Mouse (Mus musculus) ZHBTc4 (cell line): ENCODE data around the gene Pls1.

ENCODE experiments used
- DNase-seq: peaks from one replicate; pipeline ENCODE4 v3.0.0-alpha.2; 2011; ENCODE audit warnings: low read depth, low spot score

Pls1 gene

GRCm38 (mm10) chr9:95844825-95845460 lies at the start of gene Pls1:
Gene Pls1, minus strand, starts transcription at chr9:95845311.
- peak; percentile 95 for DNase-seq

- DNase-seq, result no peak
Measured at GRCm38 (mm10) chr9:95882751-95883150, 37.6 kb upstream of the Pls1 start.

DNA sequence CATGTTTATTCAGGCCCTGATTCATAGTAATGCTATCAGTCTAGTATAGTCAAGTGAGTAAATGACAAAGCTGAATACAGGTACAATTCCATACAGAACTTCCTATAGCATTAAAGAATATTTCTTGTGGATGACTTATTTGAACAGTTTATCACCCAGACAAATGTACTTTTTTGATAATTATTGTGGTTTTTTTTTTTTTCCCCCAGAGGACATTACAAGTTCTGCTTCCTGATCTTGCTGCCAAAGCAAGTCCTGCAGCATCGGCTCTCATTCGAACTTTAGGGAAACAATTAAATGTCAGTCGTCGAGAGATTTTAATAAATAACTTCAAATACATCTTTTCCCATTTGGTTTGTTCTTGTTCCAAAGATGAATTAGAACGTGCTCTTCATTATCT lies 33.1 kb upstream of the Pls1 start:
- DNase-seq, result no peak

DNA sequence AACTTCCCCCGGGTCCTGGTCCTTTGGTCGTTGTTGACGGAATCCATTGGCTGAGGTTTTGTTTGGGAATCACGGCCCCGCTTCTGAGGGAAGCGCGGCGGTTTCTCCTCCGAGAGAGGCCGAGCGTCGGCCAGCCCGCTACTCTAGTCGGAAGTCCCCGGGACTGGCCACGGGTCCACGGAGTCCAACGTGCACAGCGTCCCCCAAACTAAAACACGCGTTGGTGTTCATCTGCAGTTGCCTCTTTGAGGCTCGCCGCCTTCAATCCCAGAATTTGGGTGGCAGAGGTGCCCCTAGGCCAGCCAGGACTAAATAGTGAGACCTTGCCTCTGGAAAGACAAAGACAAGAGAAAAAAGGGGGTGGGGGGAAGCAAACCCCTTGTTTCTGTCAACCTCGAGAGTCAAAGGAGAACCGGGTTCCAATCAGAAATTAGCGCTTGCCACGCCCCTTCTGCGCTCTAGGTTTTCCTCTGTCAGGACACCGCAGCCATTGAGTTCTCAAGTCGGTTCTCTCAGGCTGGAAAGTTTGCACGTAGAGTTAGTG lies 13.0 kb upstream of the Pls1 start:
- peak; percentile 81 for DNase-seq

GRCm38 (mm10) chr9:95857414-95858026 lies 12.4 kb upstream of the Pls1 start, which contains the start of gene Atr:
Gene Atr, plus strand, starts transcription at chr9:95857597.
- peak; percentile 97 for DNase-seq

- DNase-seq, result no peak
Measured at GRCm38 (mm10) chr9:95856004-95856403, 10.9 kb upstream of the Pls1 start.

- no peak for DNase-seq
Measured at GRCm38 (mm10) chr9:95854891-95855290, 9.8 kb upstream of the Pls1 start.

DNA sequence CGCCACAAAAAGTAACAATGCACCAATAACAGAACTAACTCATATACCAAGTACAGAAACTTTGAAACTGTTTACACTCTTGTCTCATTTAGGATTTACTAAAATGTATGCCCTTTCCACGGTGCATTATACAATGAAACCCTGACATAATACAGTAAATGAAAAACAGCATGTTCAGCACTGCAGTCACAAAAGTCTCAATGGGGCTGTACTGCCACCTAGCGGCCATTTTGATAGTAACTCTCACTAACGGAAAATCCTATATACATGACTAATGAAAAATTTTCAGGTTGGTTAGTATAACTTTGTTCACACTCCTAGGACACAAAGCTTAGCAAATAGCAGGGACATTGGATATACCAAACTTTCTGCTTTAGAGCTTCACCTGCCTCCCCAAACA lies 7.8 kb upstream of the Pls1 start:
- DNase-seq, result peak; percentile 73

- DNase-seq, result no peak
Measured at GRCm38 (mm10) chr9:95851671-95852070, 6.6 kb upstream of the Pls1 start.

- DNase-seq, result no peak
Measured at GRCm38 (mm10) chr9:95845711-95846110, 600 bp upstream of the Pls1 start.

- DNase-seq, result no peak
Measured at GRCm38 (mm10) chr9:95839424-95839823, 5.7 kb downstream of the Pls1 start.

GRCm38 (mm10) chr9:95835741-95836140 lies 9.4 kb downstream of the Pls1 start:
- no peak for DNase-seq

- DNase-seq, result no peak
Measured at GRCm38 (mm10) chr9:95834799-95835198, 10.3 kb downstream of the Pls1 start.

DNA sequence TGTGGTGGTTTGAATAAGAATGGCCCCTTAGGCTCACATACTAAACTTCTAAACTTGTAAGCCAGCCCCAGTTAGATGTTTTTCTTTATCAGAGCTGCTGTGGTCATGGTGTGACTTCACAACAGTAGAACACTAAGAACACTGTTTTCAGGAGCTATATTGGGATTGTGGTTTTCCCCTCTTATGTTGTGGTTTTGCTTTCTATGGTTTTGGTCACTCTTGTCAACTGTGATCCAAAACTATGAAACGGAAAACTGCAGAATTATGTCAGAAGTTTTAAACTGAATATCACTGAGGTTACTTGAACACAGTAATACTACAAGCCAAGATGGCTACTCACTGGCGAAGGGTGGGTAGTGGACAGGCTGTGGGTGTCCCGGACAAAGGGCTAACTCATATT lies 12.4 kb downstream of the Pls1 start:
- DNase-seq, result no peak

- DNase-seq, result no peak
Measured at GRCm38 (mm10) chr9:95827565-95827964, 17.5 kb downstream of the Pls1 start.

GRCm38 (mm10) chr9:95822531-95822930 lies 22.6 kb downstream of the Pls1 start:
- no peak for DNase-seq

DNA sequence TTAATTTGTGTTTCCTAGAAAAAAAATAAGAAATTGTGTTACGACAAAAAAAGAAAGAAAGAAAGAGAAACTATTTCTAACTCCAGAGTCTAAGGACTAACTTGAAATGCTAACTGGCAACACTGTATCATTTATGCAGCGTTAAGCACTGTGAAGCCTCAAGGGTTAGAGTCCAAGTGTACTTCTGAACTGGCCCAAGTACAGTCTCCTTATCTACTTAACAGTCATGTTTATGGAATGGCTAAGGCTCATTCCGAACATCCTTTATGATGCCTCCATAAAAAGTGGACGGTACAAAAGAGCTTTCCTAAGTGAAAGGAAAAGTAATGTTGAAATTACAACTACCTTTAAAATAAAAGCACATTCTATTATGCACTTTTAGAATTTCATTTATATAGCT lies 29.4 kb downstream of the Pls1 start:
- no peak for DNase-seq

- DNase-seq, result no peak
Measured at GRCm38 (mm10) chr9:95815015-95815673, 30.0 kb downstream of the Pls1 start.

DNA sequence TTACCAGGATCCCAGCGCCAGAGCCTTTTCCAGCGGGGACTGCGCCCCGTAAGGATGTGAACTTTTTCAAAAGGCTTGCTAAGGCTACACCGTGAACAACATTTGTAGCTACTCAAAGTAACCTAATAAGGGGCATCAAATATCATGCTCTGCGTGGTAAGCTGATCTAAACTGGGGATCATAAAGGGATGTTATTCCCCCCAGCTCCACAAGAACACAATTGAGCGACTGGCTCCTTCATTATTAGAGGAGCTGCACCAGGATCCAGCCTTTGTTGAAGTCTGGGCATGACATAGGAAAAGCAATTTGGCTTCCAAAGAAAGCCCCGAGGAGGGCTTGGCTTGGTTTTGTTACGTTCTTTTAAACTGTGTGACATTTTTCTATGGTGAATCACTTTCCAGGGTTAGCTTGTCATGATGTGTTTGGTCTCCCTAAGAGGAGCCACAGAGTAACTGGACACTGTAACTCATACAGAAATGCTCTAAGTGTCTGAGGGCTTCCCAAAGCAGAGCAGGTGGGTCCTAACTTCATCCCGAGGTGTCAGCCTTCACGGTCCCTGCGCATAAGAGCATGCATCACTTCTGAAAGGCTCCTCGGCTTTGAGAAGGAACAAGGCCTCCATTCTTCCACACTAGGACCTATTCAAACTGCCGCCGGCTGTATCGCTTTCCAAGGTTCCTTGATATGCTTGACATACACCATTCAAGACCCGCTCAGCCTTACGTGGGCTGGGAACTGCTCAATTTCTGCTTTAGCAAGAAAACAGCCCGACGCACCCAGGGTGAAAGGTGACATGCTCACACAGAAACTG lies 31.2 kb downstream of the Pls1 start:
- DNase-seq, result no peak

DNA sequence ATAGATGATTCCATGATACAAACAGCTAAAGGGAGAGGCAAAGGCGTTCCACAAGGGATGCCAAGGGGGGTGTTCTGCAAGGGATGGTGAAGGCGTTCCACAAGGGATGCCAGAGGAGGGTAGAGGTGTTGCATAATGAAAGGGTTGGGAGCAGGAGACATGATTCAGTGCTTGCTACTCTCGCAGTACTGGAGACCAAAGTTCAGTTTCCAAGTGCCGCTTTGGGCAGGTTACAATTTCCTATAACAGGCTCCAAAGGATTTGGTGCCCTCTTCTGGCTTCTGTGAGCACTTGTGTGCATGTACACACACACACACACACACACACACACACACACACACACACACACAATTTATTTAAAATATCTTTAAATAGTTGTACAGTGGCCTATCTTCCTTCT lies 33.3 kb downstream of the Pls1 start:
- DNase-seq, result no peak

- DNase-seq, result no peak
Measured at GRCm38 (mm10) chr9:95809596-95809995, 35.5 kb downstream of the Pls1 start.

DNA sequence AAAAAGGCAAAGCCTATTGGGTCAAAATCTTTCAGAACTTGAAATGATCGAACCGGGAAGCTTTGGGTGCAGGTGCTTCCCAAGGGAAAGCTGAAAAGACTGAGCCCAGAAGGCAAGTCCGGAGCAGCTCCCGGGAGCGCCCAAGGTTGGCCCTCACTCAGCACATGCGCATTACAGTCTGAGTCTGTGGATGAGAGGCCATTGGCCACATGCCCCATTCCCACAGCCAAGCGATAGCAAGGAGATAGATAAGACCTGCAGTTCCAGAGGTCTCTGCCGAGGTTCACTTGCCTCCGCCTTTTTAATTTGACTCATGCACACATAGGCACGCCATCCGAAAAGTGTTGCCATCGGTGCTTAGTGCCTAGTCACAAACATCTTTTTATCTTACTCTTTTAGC lies 39.7 kb downstream of the Pls1 start:
- DNase-seq, result peak; percentile 78
